Mouse (Mus musculus) heart, embryonic 14.5 days (tissue): ENCODE results near the gene Clcf1. TPM values are rescaled to one million over a fixed set of nuclear protein-coding genes. Genes with fewer than 3 reads are reported as not detected.

ENCODE experiments used
- ATAC-seq: fragments of 200-750 bp; cut with Nextera tagmentation; 2 replicates; pipeline ENCODE4 v1.8.0; 2017; ENCODE audit warnings: low read depth, moderate TSS enrichment; ENCODE audit not compliant: insufficient number of reproducible peaks, insufficient read depth, low FRiP score
- H3K27ac ChIP-seq, 2 experiments: fragments of 200-500 bp in 1 of 2; fragments of 300-500 bp in 1 of 2; sonication (generic) in 1 of 2; replicated peaks in 1 of 2; 2 replicates each; pipeline ENCODE4 v1.5.1; 2012 to 2014; ENCODE audit warnings: low read depth in 2 of 2, low read length in 2 of 2, control low read depth in 1 of 2, mild to moderate bottlenecking in 1 of 2, mixed read lengths in 1 of 2; ENCODE audit not compliant: control insufficient read depth in 1 of 2, insufficient read depth in 1 of 2
- H3K27me3 ChIP-seq: fragments of 300-500 bp; sonication (generic); 2 replicates; pipeline ENCODE4 v1.6.1; 2014; ENCODE audit warnings: mild to moderate bottlenecking, low read length, control low read depth; ENCODE audit not compliant: control insufficient read depth, insufficient read depth
- H3K36me3 ChIP-seq: fragments of 300-500 bp; sonication (generic); 2 replicates; pipeline ENCODE4 v1.6.1; 2014; ENCODE audit warnings: mild to moderate bottlenecking, control low read depth, low read length, mixed read lengths; ENCODE audit not compliant: control insufficient read depth, insufficient read depth
- H3K4me1 ChIP-seq, 2 experiments: fragments of 200-500 bp in 1 of 2; fragments of 300-500 bp in 1 of 2; sonication (generic) in 1 of 2; 2 replicates each; pipeline ENCODE4 v1.6.1; 2012 to 2014; ENCODE audit warnings: low read length in 2 of 2, control low read depth in 1 of 2, mixed read lengths in 1 of 2; ENCODE audit not compliant: control insufficient read depth in 2 of 2, insufficient read depth in 2 of 2
- H3K4me2 ChIP-seq: fragments of 300-500 bp; sonication (generic); 2 replicates; pipeline ENCODE4 v1.6.1; 2014; ENCODE audit warnings: mild to moderate bottlenecking, low read length
- H3K4me3 ChIP-seq, 2 experiments: fragments of 200-500 bp in 1 of 2; fragments of 300-500 bp in 1 of 2; sonication (generic) in 1 of 2; 2 replicates each; pipeline ENCODE4 v1.5.1; 2012 to 2014; ENCODE audit warnings: low read length in 2 of 2, mild to moderate bottlenecking in 2 of 2, control low read depth in 1 of 2, low read depth in 1 of 2, moderate library complexity in 1 of 2; ENCODE audit not compliant: control insufficient read depth in 1 of 2, insufficient read depth in 1 of 2
- H3K9ac ChIP-seq: fragments of 300-500 bp; sonication (generic); 2 replicates; pipeline ENCODE4 v1.6.1; 2014; ENCODE audit warnings: mild to moderate bottlenecking, low read length
- H3K9me3 ChIP-seq: fragments of 300-500 bp; sonication (generic); 2 replicates; pipeline ENCODE4 v1.6.1; 2016; ENCODE audit warnings: low read length, control low read depth; ENCODE audit not compliant: control insufficient read depth
- WGBS: fragments of 180-500 bp; shearing (Covaris S2); extraction: QIAGEN DNeasy Blood & Tissue Kit; methylation state at CpG from one replicate; pipeline ENCODE4 v1.1.7; 2014; 5-methylcytosine and 5-hydroxymethylcytosine counted together
- polyA plus RNA-seq: library from polyadenylated mRNA; unstranded; fragments of >200 nt; fragmentation: Nextera tagmentation; extraction: Ambion mirVana; gene quantifications from 2 replicates; pipeline ENCODE4 v1.2.1, GENCODE M21; 2014

The Clcf1 gene
- polyA plus RNA-seq, 1 experiment from 2014 or later: 1.2 TPM

DNA sequence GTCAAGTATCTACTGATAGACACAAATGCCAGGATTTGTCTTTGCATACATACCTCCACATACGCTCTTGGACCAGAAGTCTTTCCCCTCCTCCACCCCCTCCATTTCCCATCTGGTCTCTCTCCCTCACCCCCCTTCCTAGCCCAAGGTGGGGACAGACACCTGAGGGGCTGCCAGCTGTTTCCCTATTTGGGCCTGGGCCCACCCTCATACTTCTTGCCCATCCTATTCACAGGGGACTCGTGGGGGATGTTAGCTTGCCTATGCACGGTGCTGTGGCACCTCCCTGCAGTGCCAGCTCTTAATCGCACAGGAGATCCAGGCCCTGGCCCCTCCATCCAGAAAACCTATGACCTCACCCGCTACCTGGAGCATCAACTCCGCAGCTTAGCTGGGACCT, 5.9 kb downstream of the Clcf1 start:
- Histone ChIP-seq H3K27ac (no peak overlapping the region), H3K4me3 (no peak overlapping the region), H3K36me3 (no peaks in the 10 kb centered on the region), H3K9me3 (no peaks in the 10 kb centered on the region), H3K27me3 (peaks cover 32% of the 10 kb centered on the region), H3K4me1 (peaks cover 13 to 31% of the 10 kb centered on the region in 2 experiments; a peak in 3 of 4 replicates), H3K4me2 (no peak overlapping the region), H3K9ac (no peak overlapping the region)
- 78% methylated on average over 6 of the region's 6 CpGs for WGBS
- ATAC-seq: no peak

GRCm38 (mm10) chr19:4220416-4220815, 6.4 kb downstream of the Clcf1 start:
- H3K4me3 ChIP-seq: no peak overlapping the region
- 62% methylated on average over 4 of the region's 4 CpGs for WGBS
- peaks cover 13 to 28% of the 10 kb centered on the region in 2 experiments; a peak in 3 of 4 replicates for H3K4me1 ChIP-seq
- H3K9me3 ChIP-seq: no peaks in the 10 kb centered on the region
- H3K9ac ChIP-seq: no peak overlapping the region
- peaks cover 29% of the 10 kb centered on the region for H3K27me3 ChIP-seq
- H3K36me3 ChIP-seq: no peaks in the 10 kb centered on the region
- H3K27ac ChIP-seq: no peak overlapping the region
- ATAC-seq: no peak
- no peak overlapping the region; the same call in 1 of the 2 replicates for H3K4me2 ChIP-seq

- 28% methylated on average over 14 of the region's 14 CpGs for WGBS
- peak; percentile 39; the same call in 1 of the 2 replicates for ATAC-seq
- Histone ChIP-seq H3K9me3 (no peaks in the 10 kb centered on the region), H3K27ac (peak overlapping the region in 1 of 2 experiments; percentile 33; a peak in 1 of 4 replicates), H3K27me3 (peaks cover 22% of the 10 kb centered on the region), H3K36me3 (no peaks in the 10 kb centered on the region), H3K9ac (no peak overlapping the region), H3K4me1 (peaks cover 11 to 21% of the 10 kb centered on the region in 2 experiments; a peak in 3 of 4 replicates), H3K4me2 (no peak overlapping the region; the same call in 1 of the 2 replicates), H3K4me3 (no peak overlapping the region)
Observed at GRCm38 (mm10) chr19:4220957-4221743, 7.1 kb downstream of the Clcf1 start.

DNA sequence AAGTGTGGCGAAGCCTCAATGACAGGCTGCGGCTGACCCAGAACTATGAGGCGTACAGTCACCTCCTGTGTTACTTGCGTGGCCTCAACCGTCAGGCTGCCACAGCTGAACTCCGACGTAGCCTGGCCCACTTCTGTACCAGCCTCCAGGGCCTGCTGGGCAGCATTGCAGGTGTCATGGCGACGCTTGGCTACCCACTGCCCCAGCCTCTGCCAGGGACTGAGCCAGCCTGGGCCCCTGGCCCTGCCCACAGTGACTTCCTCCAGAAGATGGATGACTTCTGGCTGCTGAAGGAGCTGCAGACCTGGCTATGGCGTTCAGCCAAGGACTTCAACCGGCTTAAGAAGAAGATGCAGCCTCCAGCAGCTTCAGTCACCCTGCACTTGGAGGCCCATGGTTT, 8.1 kb downstream of the Clcf1 start:
- 78% methylated on average over 11 of the region's 11 CpGs for WGBS
- Histone ChIP-seq H3K27me3 (peaks cover 19% of the 10 kb centered on the region), H3K4me2 (no peak overlapping the region), H3K36me3 (no peaks in the 10 kb centered on the region), H3K27ac (no peak overlapping the region), H3K4me1 (peaks cover 8 to 19% of the 10 kb centered on the region in 2 experiments; a peak in 3 of 4 replicates), H3K9me3 (no peaks in the 10 kb centered on the region), H3K9ac (no peak overlapping the region), H3K4me3 (no peak overlapping the region)
- no peak for ATAC-seq

DNA sequence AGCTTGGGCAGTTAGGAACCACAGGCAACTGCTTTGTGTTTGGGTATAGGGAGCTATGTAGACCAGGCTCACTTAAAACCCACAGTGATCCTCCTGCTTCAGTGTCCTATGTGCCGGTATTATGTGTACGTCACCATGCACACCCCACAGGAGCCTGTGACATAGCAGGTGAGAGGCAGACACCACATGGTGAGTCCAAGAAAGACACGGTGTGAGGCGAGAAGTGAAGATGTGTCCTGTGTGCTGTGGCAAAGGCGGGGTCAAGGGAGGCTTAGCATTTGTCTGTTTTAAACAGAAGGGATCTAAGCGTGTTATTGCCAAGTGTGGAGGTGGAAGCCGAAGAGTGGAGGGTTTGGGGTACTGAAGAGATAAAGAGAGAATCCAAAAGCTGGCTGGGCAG, 12.7 kb downstream of the Clcf1 start:
- no peaks in the 10 kb centered on the region for H3K9me3 ChIP-seq
- H3K4me1 ChIP-seq: peaks cover 2 to 4% of the 10 kb centered on the region in 2 experiments; a peak in 1 of 4 replicates
- no peak overlapping the region for H3K9ac ChIP-seq
- H3K4me3 ChIP-seq: no peak overlapping the region
- WGBS: 79% methylated on average over 7 of the region's 7 CpGs
- H3K36me3 ChIP-seq: no peaks in the 10 kb centered on the region
- no peak overlapping the region for H3K4me2 ChIP-seq
- H3K27me3 ChIP-seq: peaks cover 19% of the 10 kb centered on the region
- no peak for ATAC-seq
- no peak overlapping the region for H3K27ac ChIP-seq

- H3K4me1 ChIP-seq: peaks cover 3 to 5% of the 10 kb centered on the region in 2 experiments
- no peaks in the 10 kb centered on the region for H3K9me3 ChIP-seq
- no peak overlapping the region for H3K27ac ChIP-seq
- no peaks in the 10 kb centered on the region for H3K36me3 ChIP-seq
- H3K27me3 ChIP-seq: peaks cover 14% of the 10 kb centered on the region
- WGBS: 57% methylated on average over 5 of the region's 5 CpGs
- no peak overlapping the region for H3K4me3 ChIP-seq
- H3K9ac ChIP-seq: no peak overlapping the region
- no peak overlapping the region for H3K4me2 ChIP-seq
- no peak for ATAC-seq
Observed at GRCm38 (mm10) chr19:4227446-4227845, 13.4 kb downstream of the Clcf1 start.

DNA sequence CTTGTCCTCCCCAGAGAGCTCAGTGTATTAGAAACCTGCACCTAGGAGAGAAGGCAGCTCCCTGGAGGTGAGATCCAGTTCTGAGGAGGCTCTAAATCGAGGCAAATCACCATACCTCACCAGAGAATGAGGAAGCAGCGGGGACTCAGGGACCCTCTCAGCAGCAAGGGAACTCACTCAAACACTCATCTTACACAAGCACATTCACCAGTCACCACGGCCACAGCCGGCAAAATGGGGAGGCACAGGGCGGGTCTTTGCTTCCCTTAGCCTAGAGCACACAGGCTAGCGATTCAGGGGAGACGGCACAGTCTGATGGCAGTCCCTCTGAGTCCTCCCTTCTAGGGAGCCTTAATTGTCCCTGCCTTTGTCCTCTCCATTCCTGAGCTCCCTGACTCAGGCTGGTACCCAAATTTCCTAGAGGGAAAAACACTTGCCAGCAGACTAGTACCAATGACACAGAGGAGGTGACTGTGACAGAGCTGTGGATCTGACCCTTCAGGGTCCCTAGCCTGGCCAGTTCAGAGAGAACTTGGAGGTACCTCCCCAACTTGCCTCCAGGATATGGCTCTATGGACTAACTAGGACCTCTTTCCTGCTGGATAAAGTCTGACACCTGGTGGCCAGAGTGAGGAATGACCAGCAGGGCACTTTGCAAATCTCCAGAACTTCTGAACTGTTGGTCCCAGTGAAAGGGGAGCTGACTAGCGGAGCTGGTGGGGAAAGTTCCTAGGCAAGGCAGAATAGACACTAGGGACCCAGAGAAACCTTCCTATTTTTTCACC, 14.0 kb downstream of the Clcf1 start:
- H3K9ac ChIP-seq: no peak overlapping the region
- no peak overlapping the region for H3K4me3 ChIP-seq
- no peak overlapping the region for H3K4me2 ChIP-seq
- no peaks in the 10 kb centered on the region for H3K9me3 ChIP-seq
- WGBS: 16% methylated on average over 8 of the region's 8 CpGs
- H3K27me3 ChIP-seq: peaks cover 13% of the 10 kb centered on the region
- H3K36me3 ChIP-seq: no peaks in the 10 kb centered on the region
- 0 out of 2 replicates have a peak, but pooled peaks have one; percentile 9 for ATAC-seq
- no peak overlapping the region for H3K27ac ChIP-seq
- peaks cover 4 to 5% of the 10 kb centered on the region in 2 experiments for H3K4me1 ChIP-seq
